Mouse (Mus musculus) midbrain, embryonic 10.5 days (tissue): Measurements from ENCODE around the gene Reg3a. TPM values are rescaled to one million over a fixed set of nuclear protein-coding genes. Genes with fewer than 3 reads are reported as not detected.
"Not testable (repeated sequence)": the region's sequence is repeated elsewhere in the genome, so short reads cannot be mapped to it uniquely, and the experiment has no call there.

Experiments
- DNase-seq: peaks from one replicate; pipeline ENCODE4 v3.0.0-alpha.2; 2017; ENCODE audit warnings: low spot score
- H3K27ac ChIP-seq: fragments of 300-500 bp; sonication (generic); replicated peaks from 2 replicates; pipeline ENCODE4 v1.5.1; 2016; ENCODE audit warnings: mild to moderate bottlenecking
- H3K27me3 ChIP-seq: fragments of 300-500 bp; sonication (generic); 2 replicates; pipeline ENCODE4 v1.6.1; 2016; ENCODE audit warnings: low read depth, mild to moderate bottlenecking; ENCODE audit not compliant: poor library complexity, severe bottlenecking
- H3K36me3 ChIP-seq: fragments of 300-500 bp; sonication (generic); 2 replicates; pipeline ENCODE4 v1.6.1; 2016; ENCODE audit warnings: mild to moderate bottlenecking, moderate library complexity
- H3K4me1 ChIP-seq: fragments of 300-500 bp; sonication (generic); 2 replicates; pipeline ENCODE4 v1.6.1; 2016
- H3K4me3 ChIP-seq: fragments of 300-500 bp; sonication (generic); 2 replicates; pipeline ENCODE4 v1.5.1; 2016; ENCODE audit warnings: mild to moderate bottlenecking, moderate library complexity
- H3K9me3 ChIP-seq: fragments of 300-500 bp; sonication (generic); replicated peaks from 2 replicates; pipeline ENCODE4 v1.6.1; 2016; ENCODE audit warnings: mild to moderate bottlenecking
- whole genome bisulfite sequencing: fragments of 180-500 bp; shearing (Covaris S2); methylation state at CpG from one replicate; pipeline ENCODE4 v1.1.7; 2016; 5-methylcytosine and 5-hydroxymethylcytosine counted together
- polyA plus RNA-seq: library from polyadenylated mRNA; unstranded; fragments of >200 nt; fragmentation: Nextera tagmentation; extraction: Ambion mirVana; gene quantifications from 2 replicates; pipeline ENCODE4 v1.2.1, GENCODE M21; 2016

Gene Reg3a
- not detected in 2 replicates for polyA plus RNA-seq

GRCm38 (mm10) chr6:78380409-78380808, at the start of gene Reg3a:
Gene Reg3a, plus strand, starts transcription at chr6:78380709.
- no peaks in the 10 kb centered on the region for H3K27me3 ChIP-seq
- no peak for DNase-seq

DNA sequence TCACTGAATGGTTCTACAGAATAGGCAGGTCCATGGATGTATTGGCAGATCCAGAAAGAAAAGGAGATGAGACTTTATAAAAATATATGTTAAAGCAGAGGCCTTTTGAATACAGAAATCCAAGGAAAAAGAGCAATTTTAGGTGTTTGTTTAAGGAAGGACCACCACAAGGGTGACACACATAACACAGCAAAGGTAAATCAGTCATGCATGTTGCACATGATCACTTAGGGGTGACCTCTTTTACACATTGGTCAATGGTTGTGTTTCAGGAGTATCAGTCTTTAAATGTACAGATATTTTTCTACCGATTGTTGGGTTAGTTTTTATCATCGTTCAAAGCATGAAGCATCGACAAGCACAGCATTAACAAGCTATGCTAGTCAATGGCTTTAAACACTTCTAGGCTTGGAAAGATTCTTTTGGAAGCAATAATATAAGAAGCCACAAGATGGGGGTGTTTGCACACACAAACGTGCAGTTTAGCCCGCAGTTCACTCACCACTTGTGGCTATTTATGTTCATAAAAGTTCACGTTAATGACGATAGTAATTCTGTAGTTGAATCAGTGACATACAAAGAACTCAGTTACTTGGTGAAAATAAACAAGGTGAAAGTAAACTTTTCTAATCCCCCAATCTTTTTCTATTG, 48.5 kb upstream of the Reg3a start:
- 41% methylated on average over 7 of the region's 7 CpGs for WGBS
- Histone ChIP-seq H3K36me3 (no peaks in the 10 kb centered on the region), H3K4me1 (no peaks in the 10 kb centered on the region), H3K4me3 (no peak overlapping the region), H3K27me3 (no peaks in the 10 kb centered on the region), H3K27ac (no peak overlapping the region), H3K9me3 (no peaks in the 10 kb centered on the region)
- no peak for DNase-seq

More at GRCm38 (mm10) chr6:78380409-78380808, at the start of gene Reg3a:
- Histone ChIP-seq H3K4me1 (no peaks in the 10 kb centered on the region), H3K4me3 (no peak within 1 kb of the TSS), H3K27ac (no peak within 1 kb of the TSS), H3K9me3 (no peaks in the 10 kb centered on the region), H3K36me3 (no peaks in the 10 kb centered on the region)

- Histone ChIP-seq H3K4me1 (no peaks in the 10 kb centered on the region), H3K27me3 (no peaks in the 10 kb centered on the region), H3K36me3 (no peaks in the 10 kb centered on the region), H3K4me3 (no peak overlapping the region), H3K9me3 (no peaks in the 10 kb centered on the region), H3K27ac (no peak overlapping the region)
- DNase-seq: no peak
Observed at GRCm38 (mm10) chr6:78340296-78340695, 40.2 kb upstream of the Reg3a start.

GRCm38 (mm10) chr6:78341689-78342088, 38.8 kb upstream of the Reg3a start:
- Histone ChIP-seq H3K36me3 (no peaks in the 10 kb centered on the region), H3K27ac (no peak overlapping the region), H3K27me3 (no peaks in the 10 kb centered on the region), H3K4me1 (no peaks in the 10 kb centered on the region), H3K4me3 (no peak overlapping the region), H3K9me3 (no peaks in the 10 kb centered on the region)
- 86% methylated on average over 2 of the region's 2 CpGs for WGBS
- DNase-seq: no peak

- H3K27me3 ChIP-seq: no peaks in the 10 kb centered on the region
Observed at GRCm38 (mm10) chr6:78361971-78362563, 18.4 kb upstream of the Reg3a start.

GRCm38 (mm10) chr6:78370357-78370756, 10.2 kb upstream of the Reg3a start, which contains the start of gene Reg3b:
Gene Reg3b, plus strand, starts transcription at chr6:78370657.
- 88% methylated on average over 2 of the region's 2 CpGs for WGBS
- no peaks in the 10 kb centered on the region for H3K9me3 ChIP-seq
- no peaks in the 10 kb centered on the region for H3K27me3 ChIP-seq
- no peak for DNase-seq
- H3K36me3 ChIP-seq: no peaks in the 10 kb centered on the region
- no peak within 1 kb of the TSS for H3K27ac ChIP-seq
- H3K4me3 ChIP-seq: no peak within 1 kb of the TSS
- H3K4me1 ChIP-seq: no peaks in the 10 kb centered on the region

More at GRCm38 (mm10) chr6:78361971-78362563, 18.4 kb upstream of the Reg3a start:
- H3K36me3 ChIP-seq: no peaks in the 10 kb centered on the region
- H3K4me3 ChIP-seq: no peak overlapping the region
- no peaks in the 10 kb centered on the region for H3K9me3 ChIP-seq
- no peak for DNase-seq
- H3K4me1 ChIP-seq: no peaks in the 10 kb centered on the region
- 77% methylated on average over 2 of the region's 2 CpGs for WGBS
- H3K27ac ChIP-seq: no peak overlapping the region

DNA sequence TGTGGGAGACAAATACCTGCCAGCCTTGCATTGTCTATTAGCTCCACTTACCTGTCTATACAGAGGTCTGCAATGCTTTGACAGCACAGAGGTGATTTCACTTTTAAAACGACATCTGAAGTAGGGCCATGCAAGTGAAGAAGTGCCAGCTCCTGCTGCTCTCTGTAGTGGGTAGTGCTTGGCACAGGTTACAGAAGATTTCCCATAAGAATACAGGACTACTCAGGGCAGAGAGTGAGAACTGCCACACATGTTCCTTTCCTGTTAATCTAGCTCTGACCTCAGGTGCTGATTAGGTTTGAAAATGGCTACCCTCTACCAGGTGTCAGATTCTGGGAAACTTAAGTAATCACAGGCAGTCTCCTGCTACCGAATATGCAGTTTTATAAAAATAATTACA, 1.7 kb upstream of the Reg3a start, which contains the start of gene Reg3d:
TSS of gene Reg3d (minus strand) at position 101 of the 400 bp plus-strand sequence.
- no peak for DNase-seq
- no peaks in the 10 kb centered on the region for H3K36me3 ChIP-seq
- H3K4me3 ChIP-seq: no peak within 1 kb of the TSS
- no peaks in the 10 kb centered on the region for H3K9me3 ChIP-seq
- H3K27me3 ChIP-seq: no peaks in the 10 kb centered on the region
- H3K27ac ChIP-seq: no peak within 1 kb of the TSS
- H3K4me1 ChIP-seq: no peaks in the 10 kb centered on the region
- 86% methylated on average over 2 of the region's 2 CpGs for WGBS

DNA sequence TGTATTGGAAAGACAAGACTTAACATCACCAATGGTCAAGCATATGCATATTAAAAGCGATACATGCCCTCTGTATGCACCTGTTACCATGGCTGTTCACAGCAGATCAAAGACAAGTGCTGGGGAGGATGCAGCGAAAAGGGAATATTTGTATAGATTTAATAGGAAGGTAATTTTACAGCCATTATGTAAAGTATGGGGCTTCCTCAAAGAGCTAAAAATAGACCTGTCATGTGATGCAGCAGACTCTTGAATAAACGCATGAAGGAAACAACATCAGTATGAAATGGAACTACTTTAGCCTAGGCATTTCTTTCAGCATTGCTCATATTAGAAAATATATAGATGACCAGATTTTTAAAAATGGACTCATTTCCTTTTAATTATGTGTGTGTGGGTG, 5.1 kb downstream of the Reg3a start:
- Histone ChIP-seq H3K4me3 (no peak overlapping the region), H3K36me3 (no peaks in the 10 kb centered on the region), H3K27me3 (no peaks in the 10 kb centered on the region), H3K9me3 (no peaks in the 10 kb centered on the region), H3K27ac (no peak overlapping the region), H3K4me1 (no peaks in the 10 kb centered on the region)
- DNase-seq: no peak
- 93% methylated on average over 3 of the region's 3 CpGs for WGBS

DNA sequence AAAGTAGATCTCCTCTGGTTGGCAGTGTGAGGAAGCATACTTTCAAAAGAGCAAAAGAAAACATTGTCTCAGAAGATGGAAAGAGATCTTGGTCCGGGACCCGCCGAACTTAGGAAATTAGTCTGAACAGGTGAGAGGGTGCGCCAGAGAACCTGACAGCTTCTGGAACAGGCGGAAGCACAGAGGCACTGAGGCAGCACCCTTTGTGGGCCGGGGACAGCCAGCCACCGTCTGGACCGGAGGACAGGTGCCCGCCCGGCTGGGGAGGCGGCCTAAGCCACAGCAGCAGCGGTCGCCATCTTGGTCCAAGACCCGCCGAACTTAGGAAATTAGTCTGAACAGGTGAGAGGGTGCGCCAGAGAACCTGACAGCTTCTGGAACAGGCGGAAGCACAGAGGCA, 14.8 kb downstream of the Reg3a start, which contains the start of gene Reg2:
TSS of gene Reg2 (plus strand) at position 301 of the 400 bp plus-strand sequence.
- H3K36me3 ChIP-seq, H3K9me3 ChIP-seq, H3K27ac ChIP-seq, H3K4me3 ChIP-seq, DNase-seq, H3K4me1 ChIP-seq, H3K27me3 ChIP-seq: not testable (repeated sequence)
- WGBS: 94% methylated on average over 5 of the region's 17 CpGs

DNA sequence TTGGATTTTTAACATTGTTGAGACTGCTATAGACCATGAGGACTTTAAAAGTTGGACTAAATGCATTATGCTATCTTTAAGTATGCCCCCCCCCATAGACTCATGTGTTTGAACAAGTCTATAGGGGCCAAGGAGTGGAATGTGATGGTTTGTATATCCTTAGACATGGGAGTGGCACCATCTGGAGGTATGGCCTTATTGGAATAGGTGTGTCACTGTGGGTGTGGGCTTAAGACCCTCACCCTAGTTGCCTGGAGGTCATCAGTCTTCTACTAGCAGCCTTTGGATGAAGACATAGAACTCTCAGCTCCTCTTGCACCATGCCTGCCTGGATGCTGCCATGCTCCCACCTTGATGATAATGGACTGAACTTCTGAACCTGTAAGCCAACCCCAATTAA, 41.9 kb downstream of the Reg3a start, which contains the start of gene Reg1:
TSS of gene Reg1 (plus strand) at position 301 of the 400 bp plus-strand sequence.
- not testable (repeated sequence) for H3K27me3 ChIP-seq, DNase-seq, H3K36me3 ChIP-seq

DNA sequence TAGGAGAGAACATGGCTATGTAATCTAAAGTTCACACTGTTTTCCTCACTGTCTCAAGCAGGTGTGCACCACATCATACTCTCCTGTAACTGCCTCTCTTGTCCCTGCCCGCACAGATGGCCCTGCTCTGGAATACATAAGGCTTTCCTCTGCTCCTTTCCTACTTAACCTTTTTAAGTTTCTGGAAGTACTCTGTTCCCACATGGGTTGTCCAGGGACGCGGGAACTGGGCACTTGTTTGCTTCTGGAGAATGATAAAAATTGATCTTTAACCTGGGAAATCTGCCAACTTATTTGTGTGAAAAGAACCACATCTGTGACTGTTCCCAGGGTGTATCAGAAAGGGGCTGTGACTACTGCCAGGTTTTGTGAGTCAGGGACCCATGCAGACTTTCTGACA, 45.0 kb downstream of the Reg3a start:
- no peaks in the 10 kb centered on the region for H3K27me3 ChIP-seq
- H3K4me1 ChIP-seq: no peaks in the 10 kb centered on the region
- H3K4me3 ChIP-seq: no peak overlapping the region
- H3K27ac ChIP-seq: no peak overlapping the region
- no peak for DNase-seq
- 93% methylated on average over 3 of the region's 3 CpGs for WGBS
- no peaks in the 10 kb centered on the region for H3K9me3 ChIP-seq
- H3K36me3 ChIP-seq: no peaks in the 10 kb centered on the region

More for the DNA sequence above, 41.9 kb downstream of the Reg3a start, which contains the start of gene Reg1:
- H3K9me3 ChIP-seq, H3K4me1 ChIP-seq, H3K4me3 ChIP-seq, H3K27ac ChIP-seq: not testable (repeated sequence)
